Mouse (Mus musculus) hindbrain, embryonic 11.5 days (tissue): ENCODE results near the gene Aamp. TPM values are rescaled to one million over a fixed set of nuclear protein-coding genes. Genes with fewer than 3 reads are reported as not detected.

ENCODE experiments used
- ATAC-seq: fragments of 200-750 bp; cut with Nextera tagmentation; 2 replicates; pipeline ENCODE4 v1.8.0; 2017; ENCODE audit warnings: mild to moderate bottlenecking, moderate TSS enrichment, moderate library complexity; ENCODE audit not compliant: low FRiP score
- DNase-seq: peaks from one replicate; pipeline ENCODE4 v3.0.0-alpha.2; 2015; ENCODE audit warnings: low spot score
- H3K27ac ChIP-seq: fragments of 300-500 bp; sonication (generic); 2 replicates; pipeline ENCODE4 v1.5.1; 2014; ENCODE audit warnings: mild to moderate bottlenecking, low read depth, low read length
- H3K27me3 ChIP-seq: fragments of 300-500 bp; sonication (generic); 2 replicates; pipeline ENCODE4 v1.6.1; 2014; ENCODE audit warnings: mild to moderate bottlenecking, low read length, moderate library complexity, mixed read lengths; ENCODE audit not compliant: control insufficient read depth, insufficient read depth
- H3K36me3 ChIP-seq: fragments of 300-500 bp; sonication (generic); 2 replicates; pipeline ENCODE4 v1.6.1; 2014; ENCODE audit warnings: mild to moderate bottlenecking, low read length, moderate library complexity, mixed read lengths; ENCODE audit not compliant: control insufficient read depth, insufficient read depth
- H3K4me1 ChIP-seq: fragments of 300-500 bp; sonication (generic); replicated peaks from 2 replicates; pipeline ENCODE4 v1.6.1; 2014; ENCODE audit warnings: low read length, mixed read lengths; ENCODE audit not compliant: control insufficient read depth, insufficient read depth
- H3K4me2 ChIP-seq: fragments of 300-500 bp; sonication (generic); replicated peaks from 2 replicates; pipeline ENCODE4 v1.6.1; 2014; ENCODE audit warnings: mild to moderate bottlenecking, low read depth, low read length
- H3K4me3 ChIP-seq: fragments of 300-500 bp; sonication (generic); 2 replicates; pipeline ENCODE4 v1.5.1; 2014; ENCODE audit warnings: low read depth, low read length
- H3K9ac ChIP-seq: fragments of 300-500 bp; sonication (generic); 2 replicates; pipeline ENCODE4 v1.6.1; 2014; ENCODE audit warnings: low read depth, low read length
- H3K9me3 ChIP-seq: fragments of 300-500 bp; sonication (generic); 2 replicates; pipeline ENCODE4 v1.6.1; 2016; ENCODE audit warnings: low read length; ENCODE audit not compliant: control insufficient read depth
- WGBS: fragments of 180-500 bp; shearing (Covaris S2); extraction: QIAGEN DNeasy Blood & Tissue Kit; methylation state at CpG from one replicate; pipeline ENCODE4 v1.1.7; 2014; 5-methylcytosine and 5-hydroxymethylcytosine counted together
- polyA plus RNA-seq: library from polyadenylated mRNA; unstranded; fragments of >200 nt; fragmentation: Nextera tagmentation; extraction: Ambion mirVana; gene quantifications from 2 replicates; pipeline ENCODE4 v1.2.1, GENCODE M21; 2014

Gene Aamp
- polyA plus RNA-seq, 1 experiment from 2014 or later: 189 TPM

DNA sequence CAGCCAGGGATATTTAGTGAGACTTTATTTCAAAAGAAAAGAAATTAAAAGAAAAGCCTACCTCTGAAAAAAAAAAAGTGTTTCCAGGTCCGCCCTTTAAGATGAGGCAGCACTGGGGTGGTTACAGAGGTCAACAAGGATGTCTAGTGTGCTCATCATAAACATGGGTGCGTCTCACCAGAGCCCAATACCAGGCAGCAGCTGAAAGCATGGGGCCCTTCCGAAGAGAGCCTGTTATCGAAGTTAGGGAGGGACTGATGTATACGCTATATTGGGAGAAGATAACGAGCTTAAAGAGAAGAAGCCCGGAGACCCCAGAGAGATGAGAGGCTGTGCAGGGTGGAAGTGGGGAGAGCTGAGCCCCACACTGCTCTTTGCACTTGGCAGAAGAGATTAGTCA is 45.4 kb downstream of the Aamp start:
- Histone ChIP-seq H3K27ac (no peak overlapping the region), H3K36me3 (no peaks in the 10 kb centered on the region), H3K4me2 (no peak overlapping the region), H3K9ac (no peak overlapping the region), H3K4me1 (no peaks in the 10 kb centered on the region; the same call in 1 of the 2 replicates), H3K27me3 (no peaks in the 10 kb centered on the region), H3K4me3 (no peak overlapping the region), H3K9me3 (no peaks in the 10 kb centered on the region)
- WGBS: 81% methylated on average over 7 of the region's 7 CpGs
- DNase-seq (no peak), ATAC-seq (no peak)

DNA sequence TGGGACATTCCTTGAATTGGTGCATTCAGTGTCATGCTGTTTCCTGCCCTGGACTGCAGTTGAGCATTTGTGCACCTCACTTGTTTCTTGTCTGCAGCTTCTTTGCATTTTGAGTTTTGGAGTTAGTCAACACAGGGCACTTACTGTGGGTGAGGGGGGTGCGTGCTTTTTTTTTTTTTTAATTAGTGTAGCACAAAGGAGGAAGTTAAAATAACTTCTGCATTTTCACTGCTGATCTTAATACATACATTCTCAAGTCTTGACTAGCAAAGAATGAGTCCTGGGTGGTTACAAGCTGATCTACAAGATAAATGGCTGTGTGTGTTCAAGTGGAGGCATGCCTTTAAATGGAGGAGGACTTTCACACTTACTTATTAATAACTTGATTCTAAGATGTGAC is 46.4 kb downstream of the Aamp start:
- no peaks in the 10 kb centered on the region for H3K9me3 ChIP-seq
- no peak overlapping the region for H3K9ac ChIP-seq

DNA sequence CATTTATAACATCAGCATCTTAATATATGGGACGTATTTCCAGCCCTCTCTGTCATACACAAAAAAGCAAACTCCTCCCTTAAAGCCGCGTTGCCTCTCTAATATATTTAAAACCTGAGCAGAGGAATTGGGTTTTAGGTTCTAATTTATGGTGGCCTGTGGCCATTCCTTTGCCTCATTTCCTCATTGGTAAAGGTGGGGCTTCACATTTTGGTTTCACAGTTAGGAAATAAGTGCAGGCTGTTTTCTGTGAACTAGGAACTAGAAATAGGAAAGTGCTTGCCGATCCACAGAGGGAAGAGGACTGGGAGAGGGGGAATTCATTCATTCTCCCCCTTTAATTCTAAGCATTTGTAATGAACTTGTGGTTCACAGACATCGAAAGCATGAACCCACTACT is 46.9 kb downstream of the Aamp start:
- Histone ChIP-seq H3K9ac (peak overlapping the region; percentile 92), H3K27ac (no peak overlapping the region), H3K4me1 (no peaks in the 10 kb centered on the region; the same call in 1 of the 2 replicates), H3K4me2 (peak overlapping the region; percentile 80), H3K4me3 (peak overlapping the region; percentile 96), H3K36me3 (no peaks in the 10 kb centered on the region), H3K9me3 (no peaks in the 10 kb centered on the region), H3K27me3 (no peaks in the 10 kb centered on the region)
- ATAC-seq (no peak), DNase-seq (no peak)
- WGBS: 50% methylated on average over 5 of the region's 5 CpGs

More for the DNA sequence above, 46.4 kb downstream of the Aamp start:
- WGBS: 73% methylated on average over 1 of the region's 1 CpGs
- no peak for DNase-seq
- Histone ChIP-seq H3K36me3 (no peaks in the 10 kb centered on the region), H3K27ac (no peak overlapping the region), H3K4me2 (peak overlapping the region; percentile 80; the same call in 1 of the 2 replicates), H3K27me3 (no peaks in the 10 kb centered on the region), H3K4me3 (peak overlapping the region; percentile 96; the same call in 1 of the 2 replicates), H3K4me1 (no peaks in the 10 kb centered on the region; the same call in 1 of the 2 replicates)
- ATAC-seq: no peak

DNA sequence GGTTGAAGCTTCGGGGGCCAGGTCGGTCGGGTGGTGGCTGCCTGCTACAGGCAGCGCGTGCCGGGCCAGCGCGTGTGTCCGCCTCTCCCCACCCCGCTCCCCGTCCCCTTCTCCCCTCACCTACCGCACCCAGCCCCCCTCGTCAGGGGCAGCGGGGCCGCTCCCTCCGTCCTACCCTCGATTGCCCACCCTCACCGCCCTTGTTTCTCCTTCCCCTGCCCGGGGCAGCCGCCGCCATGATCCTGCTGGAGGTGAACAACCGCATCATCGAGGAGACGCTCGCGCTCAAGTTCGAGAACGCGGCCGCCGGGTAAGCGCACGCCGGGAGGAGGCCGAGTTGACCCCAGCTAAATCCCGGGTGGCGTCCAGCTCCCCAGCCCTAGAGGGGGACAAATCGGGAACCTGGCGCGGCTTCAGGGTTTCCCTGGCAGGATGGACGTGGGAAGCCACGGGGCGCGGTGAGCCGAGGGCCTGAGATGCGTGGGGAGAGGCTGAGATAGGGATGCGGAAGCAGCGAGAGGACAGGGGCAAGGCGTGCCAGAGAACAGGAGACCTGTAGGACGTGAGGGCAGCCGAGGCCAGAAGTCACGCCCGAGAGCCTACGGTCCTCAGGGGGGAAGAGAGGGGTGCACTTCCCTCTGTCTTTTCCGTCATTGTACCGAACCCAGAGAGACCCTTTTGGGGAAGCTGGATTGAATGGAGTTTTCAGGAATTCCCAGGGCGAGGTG is 47.8 kb downstream of the Aamp start:
- H3K9ac ChIP-seq: peak overlapping the region; percentile 92
- H3K4me3 ChIP-seq: peak overlapping the region; percentile 96
- peak overlapping the region; percentile 83 for H3K27ac ChIP-seq
- H3K4me2 ChIP-seq: peak overlapping the region; percentile 80
- no peaks in the 10 kb centered on the region for H3K9me3 ChIP-seq
- no peaks in the 10 kb centered on the region for H3K27me3 ChIP-seq
- peak; percentile 61 for ATAC-seq
- no peaks in the 10 kb centered on the region; the same call in 1 of the 2 replicates for H3K4me1 ChIP-seq
- H3K36me3 ChIP-seq: no peaks in the 10 kb centered on the region
- 2% methylated on average over 50 of the region's 57 CpGs for WGBS
- DNase-seq: peak; percentile 49

DNA sequence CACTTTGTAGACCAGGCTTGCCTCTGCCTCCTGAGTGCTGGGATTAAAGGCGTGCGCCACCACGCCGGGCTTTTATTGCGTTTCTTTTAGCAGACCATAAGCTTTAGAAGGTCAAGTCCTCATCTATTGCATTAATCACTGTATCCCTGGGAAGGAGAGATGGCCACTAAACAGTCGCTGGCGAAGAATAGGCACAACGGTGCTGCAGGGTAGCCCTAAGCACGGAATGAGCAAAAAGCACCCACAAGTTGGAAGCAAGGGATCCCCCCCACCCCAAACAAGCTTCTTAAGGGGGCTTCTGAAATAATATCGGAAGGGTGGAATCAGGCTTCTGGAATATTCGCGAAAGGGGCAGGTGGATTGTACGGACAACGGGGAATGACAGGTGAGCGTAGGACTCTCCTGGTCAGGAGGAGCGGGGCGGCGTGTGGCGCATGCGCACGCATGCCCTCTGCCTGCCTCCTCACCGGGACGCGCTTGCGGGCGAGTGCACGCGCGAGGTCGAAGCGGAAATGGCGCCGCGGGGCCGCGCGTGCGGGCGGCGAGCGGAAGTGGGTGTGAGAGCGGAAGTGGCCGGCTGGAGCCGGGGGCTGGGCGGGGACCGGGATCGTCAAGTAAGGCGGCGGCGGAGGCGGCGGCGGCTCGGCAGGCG is 48.5 kb downstream of the Aamp start, which contains the start of gene Arpc2:
Gene Arpc2 (plus strand): TSS at position 147 of the 652 bp plus-strand sequence.
- WGBS: 2% methylated on average over 51 of the region's 55 CpGs
- peak within 1 kb of the TSS; percentile 80 for H3K4me2 ChIP-seq
- H3K9me3 ChIP-seq: no peaks in the 10 kb centered on the region
- peak; percentile 93 for ATAC-seq
- H3K4me1 ChIP-seq: no peaks in the 10 kb centered on the region; the same call in 1 of the 2 replicates
- H3K9ac ChIP-seq: peak within 1 kb of the TSS; percentile 92
- peak within 1 kb of the TSS; percentile 83 for H3K27ac ChIP-seq
- H3K27me3 ChIP-seq: no peaks in the 10 kb centered on the region
- peak within 1 kb of the TSS; percentile 96 for H3K4me3 ChIP-seq
- H3K36me3 ChIP-seq: no peaks in the 10 kb centered on the region
- DNase-seq: peak; percentile 99

DNA sequence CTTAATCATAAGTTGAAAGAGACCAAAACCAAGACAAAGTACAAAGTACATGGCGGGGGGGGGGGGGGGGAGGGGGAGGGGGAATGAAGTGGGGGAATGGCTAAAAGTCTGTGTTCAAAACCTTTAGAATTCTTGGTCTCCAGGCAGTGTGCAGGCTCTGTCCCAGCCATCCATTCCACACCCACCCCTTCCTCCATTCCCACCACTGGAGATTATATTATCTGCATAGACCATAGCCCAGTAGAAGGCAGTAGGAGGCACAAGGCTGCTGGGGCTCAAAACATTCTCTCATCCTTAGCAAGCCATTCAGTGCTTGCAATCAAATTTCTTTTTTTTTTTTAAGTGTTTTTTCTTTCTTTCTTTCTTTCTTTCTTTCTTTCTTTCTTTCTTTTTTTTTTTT is 53.5 kb downstream of the Aamp start:
- H3K27ac ChIP-seq: no peak overlapping the region

DNA sequence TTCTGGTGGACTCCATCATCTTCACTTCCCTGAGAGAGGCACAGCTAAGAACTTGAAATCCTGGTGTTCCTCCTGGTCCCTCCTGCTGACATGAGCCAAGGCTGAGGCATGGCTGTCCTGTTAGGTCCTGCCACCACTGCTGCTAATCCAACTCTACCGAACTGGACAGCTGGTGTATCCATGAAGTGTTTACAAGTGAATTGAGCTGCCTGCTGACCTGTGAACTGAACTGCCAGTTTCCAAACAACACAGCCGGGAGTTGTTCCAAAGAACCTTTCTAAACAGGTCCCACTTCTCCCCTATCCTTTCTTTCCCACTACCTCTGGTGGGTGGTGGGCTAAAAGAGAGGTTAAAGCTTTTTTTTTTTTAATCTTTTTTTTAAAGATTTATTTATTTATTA is 54.6 kb downstream of the Aamp start:
- 73% methylated on average over 2 of the region's 2 CpGs for WGBS
- H3K27ac ChIP-seq: no peak overlapping the region
- DNase-seq: no peak

More for the DNA sequence above, 53.5 kb downstream of the Aamp start:
- WGBS: no CpG with 5 or more reads among the region's 1 CpGs
- Histone ChIP-seq H3K36me3 (no peaks in the 10 kb centered on the region), H3K4me1 (no peaks in the 10 kb centered on the region), H3K9me3 (no peaks in the 10 kb centered on the region), H3K4me3 (no peak overlapping the region), H3K4me2 (no peak overlapping the region), H3K9ac (no peak overlapping the region), H3K27me3 (no peaks in the 10 kb centered on the region)
- ATAC-seq: no peak
- DNase-seq: no peak

More for the DNA sequence above, 54.6 kb downstream of the Aamp start:
- no peaks in the 10 kb centered on the region for H3K4me1 ChIP-seq
- H3K27me3 ChIP-seq: no peaks in the 10 kb centered on the region
- ATAC-seq: no peak
- H3K36me3 ChIP-seq: no peaks in the 10 kb centered on the region
- no peaks in the 10 kb centered on the region for H3K9me3 ChIP-seq
- no peak overlapping the region for H3K9ac ChIP-seq
- no peak overlapping the region for H3K4me3 ChIP-seq
- no peak overlapping the region for H3K4me2 ChIP-seq
